Mouse (Mus musculus) CH12.LX (cell line): Measurements from ENCODE around the gene Gm7534. TPM values are rescaled to one million over a fixed set of nuclear protein-coding genes. Genes with fewer than 3 reads are reported as not detected.

Experiments
- DNase-seq: peaks from one replicate; pipeline ENCODE4 v3.0.0-alpha.2; 2013; ENCODE audit errors: extremely low read depth
- H3K27ac ChIP-seq: 2 replicates; pipeline ENCODE4 v1.5.1; 2012; ENCODE audit warnings: low read depth, mild to moderate bottlenecking, control low read depth, moderate library complexity; ENCODE audit not compliant: insufficient read depth
- H3K27me3 ChIP-seq: replicated peaks from 2 replicates; pipeline ENCODE3; 2012; ENCODE audit warnings: inconsistent platforms
- H3K36me3 ChIP-seq, 2 experiments: replicated peaks in 1 of 2; 2 replicates each; pipeline versions ENCODE3 to v1.6.1; 2012; ENCODE audit warnings: inconsistent platforms in 1 of 2, low read length in 1 of 2, mild to moderate bottlenecking in 1 of 2, mixed read lengths in 1 of 2, moderate library complexity in 1 of 2; ENCODE audit not compliant: control insufficient read depth in 1 of 2, insufficient read depth in 1 of 2
- H3K4me1 ChIP-seq, 2 experiments: 2 replicates each; pipeline ENCODE4 v1.6.1; 2012; ENCODE audit warnings: inconsistent platforms in 1 of 2, moderate library complexity in 1 of 2; ENCODE audit not compliant: insufficient read depth in 2 of 2, control insufficient read depth in 1 of 2
- H3K4me2 ChIP-seq: 2 replicates; pipeline ENCODE4 v1.6.1; 2012; ENCODE audit warnings: low read depth, mild to moderate bottlenecking, control low read depth; ENCODE audit not compliant: poor library complexity, insufficient read depth, severe bottlenecking
- H3K4me3 ChIP-seq, 3 experiments: fragments of 150-350 bp in 1 of 3; sonication (generic) in 1 of 3; replicated peaks in 1 of 3; 2 replicates each; pipeline versions ENCODE3 to v1.5.1; 2011 to 2012; ENCODE audit warnings: low read depth in 2 of 3, low read length in 2 of 3, mild to moderate bottlenecking in 2 of 3, moderate library complexity in 2 of 3, control low read depth in 1 of 3, improper control_type of control experiment in 1 of 3, inconsistent platforms in 1 of 3, mixed read lengths in 1 of 3; ENCODE audit not compliant: poor library complexity in 1 of 3
- H3K79me2 ChIP-seq: replicated peaks from 2 replicates; pipeline ENCODE4 v1.6.1; 2012; ENCODE audit warnings: mild to moderate bottlenecking, moderate library complexity; ENCODE audit not compliant: control insufficient read depth, poor library complexity, insufficient read depth, severe bottlenecking; ENCODE audit errors: extremely low read depth
- H3K9ac ChIP-seq: 2 replicates; pipeline ENCODE4 v1.6.1; 2012; ENCODE audit warnings: low read depth, mild to moderate bottlenecking, control low read depth, moderate library complexity; ENCODE audit not compliant: insufficient read depth
- H3K9me3 ChIP-seq: replicated peaks from 2 replicates; pipeline ENCODE3; 2012; ENCODE audit warnings: low read length, inconsistent platforms, mixed read lengths
- BHLHE40 ChIP-seq: IDR thresholded peaks from 2 replicates; pipeline ENCODE4 v1.6.1; 2011; ENCODE audit warnings: mild to moderate bottlenecking, low read depth, low read length, improper control_type of control experiment
- CHD1 ChIP-seq: IDR thresholded peaks from 2 replicates; pipeline ENCODE4 v1.6.1; 2012; ENCODE audit warnings: low read depth, low read length, improper control_type of control experiment, inconsistent platforms
- CHD2 ChIP-seq: IDR thresholded peaks from 2 replicates; pipeline ENCODE4 v1.6.1; 2011; ENCODE audit warnings: low read length, improper control_type of control experiment
- CTCF ChIP-seq, 2 experiments: IDR thresholded peaks in 1 of 2; conservative IDR thresholded peaks in 1 of 2; 2 replicates each; pipeline ENCODE4 v1.5.1; 2011 to 2012; ENCODE audit warnings: low read depth in 2 of 2, low read length in 2 of 2, improper control_type of control experiment in 1 of 2, inconsistent platforms in 1 of 2, mild to moderate bottlenecking in 1 of 2, moderate library complexity in 1 of 2
- E2F4 ChIP-seq: IDR thresholded peaks from 2 replicates; pipeline ENCODE4 v1.6.1; 2011; ENCODE audit warnings: low read depth, low read length, improper control_type of control experiment; ENCODE audit not compliant: insufficient replicate concordance
- ELF1 ChIP-seq: IDR thresholded peaks from 2 replicates; pipeline ENCODE4 v1.6.1; 2014; ENCODE audit warnings: low read depth, mild to moderate bottlenecking, inconsistent platforms, low read length, improper control_type of control experiment
- EP300 ChIP-seq: IDR thresholded peaks from 2 replicates; pipeline ENCODE4 v1.6.1; 2011; ENCODE audit warnings: low read length, improper control_type of control experiment
- ETS1 ChIP-seq: conservative IDR thresholded peaks from 2 replicates; pipeline ENCODE4 v1.6.1; 2012; ENCODE audit warnings: low read depth, mild to moderate bottlenecking, inconsistent platforms, low read length, improper control_type of control experiment, moderate library complexity
- GABPA ChIP-seq: IDR thresholded peaks from 2 replicates; pipeline ENCODE4 v1.6.1; 2012; ENCODE audit warnings: low read depth, low read length, improper control_type of control experiment, inconsistent platforms; ENCODE audit not compliant: insufficient replicate concordance
- HCFC1 ChIP-seq: IDR thresholded peaks from 2 replicates; pipeline ENCODE4 v1.6.1; 2012; ENCODE audit warnings: low read depth, mild to moderate bottlenecking, inconsistent platforms, low read length, improper control_type of control experiment
- IRF4 ChIP-seq: IDR thresholded peaks from 2 replicates; pipeline ENCODE4 v1.6.1; 2014; ENCODE audit warnings: low read depth, mild to moderate bottlenecking, inconsistent platforms, low read length, improper control_type of control experiment
- JUN ChIP-seq: IDR thresholded peaks from 2 replicates; pipeline ENCODE4 v1.6.1; 2011; ENCODE audit warnings: low read depth, mild to moderate bottlenecking, low read length, improper control_type of control experiment, moderate library complexity; ENCODE audit not compliant: insufficient read depth
- JUND ChIP-seq: conservative IDR thresholded peaks from 2 replicates; pipeline ENCODE4 v1.6.1; 2011; ENCODE audit warnings: low read depth, low read length, improper control_type of control experiment
- KAT2A ChIP-seq: IDR thresholded peaks from 2 replicates; pipeline ENCODE4 v1.6.1; 2012; ENCODE audit warnings: low read length, improper control_type of control experiment, inconsistent platforms; ENCODE audit not compliant: insufficient replicate concordance
- MAFK ChIP-seq: IDR thresholded peaks from 2 replicates; pipeline ENCODE4 v1.6.1; 2011; ENCODE audit warnings: low read length, improper control_type of control experiment; ENCODE audit not compliant: insufficient replicate concordance
- MAX ChIP-seq: IDR thresholded peaks from 2 replicates; pipeline ENCODE4 v1.6.1; 2011; ENCODE audit warnings: low read length, improper control_type of control experiment
- MAZ ChIP-seq: IDR thresholded peaks from 2 replicates; pipeline ENCODE4 v1.6.1; 2012; ENCODE audit warnings: low read depth, mild to moderate bottlenecking, inconsistent platforms, low read length, improper control_type of control experiment, moderate library complexity
- MEF2A ChIP-seq: IDR thresholded peaks from 2 replicates; pipeline ENCODE4 v1.6.1; 2014; ENCODE audit warnings: low read depth, mild to moderate bottlenecking, inconsistent platforms, low read length, improper control_type of control experiment, borderline replicate concordance
- MXI1 ChIP-seq: IDR thresholded peaks from 2 replicates; pipeline ENCODE4 v1.6.1; 2011; ENCODE audit warnings: mild to moderate bottlenecking, low read depth, low read length, improper control_type of control experiment
- MYC ChIP-seq: IDR thresholded peaks from 2 replicates; pipeline ENCODE4 v1.6.1; 2011; ENCODE audit warnings: low read depth, mild to moderate bottlenecking, improper control_type of control experiment, low read length
- NELFE ChIP-seq: IDR thresholded peaks from 2 replicates; pipeline ENCODE4 v1.6.1; 2011; ENCODE audit warnings: low read depth, low read length, improper control_type of control experiment
- NRF1 ChIP-seq: IDR thresholded peaks from 2 replicates; pipeline ENCODE4 v1.6.1; 2014; ENCODE audit warnings: low read depth, mild to moderate bottlenecking, inconsistent platforms, low read length, improper control_type of control experiment, moderate library complexity
- PAX5 ChIP-seq: IDR thresholded peaks from 2 replicates; pipeline ENCODE4 v1.6.1; 2012; ENCODE audit warnings: low read length, inconsistent platforms, mixed read lengths
- POLR2A ChIP-seq: IDR thresholded peaks from 2 replicates; pipeline ENCODE4 v1.6.1; 2011; ENCODE audit warnings: low read depth, mild to moderate bottlenecking, improper control_type of control experiment, low read length
- POLR2AphosphoS2 ChIP-seq: IDR thresholded peaks from 2 replicates; pipeline ENCODE4 v1.6.1; 2011; ENCODE audit warnings: low read depth, low read length, improper control_type of control experiment
- RAD21 ChIP-seq: IDR thresholded peaks from 2 replicates; pipeline ENCODE4 v1.6.1; 2011; ENCODE audit warnings: low read depth, mild to moderate bottlenecking, low read length, improper control_type of control experiment, moderate library complexity
- RCOR1 ChIP-seq: conservative IDR thresholded peaks from 2 replicates; pipeline ENCODE4 v1.6.1; 2012; ENCODE audit warnings: low read depth, mild to moderate bottlenecking, inconsistent platforms, low read length, improper control_type of control experiment
- SIN3A ChIP-seq: IDR thresholded peaks from 2 replicates; pipeline ENCODE4 v1.6.1; 2012; ENCODE audit warnings: low read length, improper control_type of control experiment, inconsistent platforms
- SMC3 ChIP-seq: IDR thresholded peaks from 2 replicates; pipeline ENCODE4 v1.6.1; 2011; ENCODE audit warnings: low read depth, low read length, improper control_type of control experiment
- TBP ChIP-seq: conservative IDR thresholded peaks from 2 replicates; pipeline ENCODE4 v1.6.1; 2011; ENCODE audit warnings: low read depth, low read length, improper control_type of control experiment
- TCF12 ChIP-seq: IDR thresholded peaks from 2 replicates; pipeline ENCODE4 v1.6.1; 2014; ENCODE audit warnings: low read depth, mild to moderate bottlenecking, inconsistent platforms, low read length, improper control_type of control experiment
- UBTF ChIP-seq: IDR thresholded peaks from 2 replicates; pipeline ENCODE4 v1.6.1; 2012; ENCODE audit warnings: low read depth, mild to moderate bottlenecking, inconsistent platforms, low read length, improper control_type of control experiment, moderate library complexity
- USF1 ChIP-seq: IDR thresholded peaks from 2 replicates; pipeline ENCODE4 v1.6.1; 2014; ENCODE audit warnings: low read depth, mild to moderate bottlenecking, inconsistent platforms, low read length, improper control_type of control experiment
- USF2 ChIP-seq: conservative IDR thresholded peaks from 2 replicates; pipeline ENCODE4 v1.6.1; 2011; ENCODE audit warnings: low read depth, low read length, improper control_type of control experiment
- ZC3H11A ChIP-seq: IDR thresholded peaks from 2 replicates; pipeline ENCODE4 v1.6.1; 2012; ENCODE audit warnings: low read depth, mild to moderate bottlenecking, inconsistent platforms, low read length, improper control_type of control experiment
- ZKSCAN1 ChIP-seq: IDR thresholded peaks from 2 replicates; pipeline ENCODE4 v1.6.1; 2012; ENCODE audit warnings: low read depth, inconsistent platforms, low read length, improper control_type of control experiment, borderline replicate concordance
- ZMIZ1 ChIP-seq: IDR thresholded peaks from 2 replicates; pipeline ENCODE4 v1.6.1; 2012; ENCODE audit warnings: low read depth, mild to moderate bottlenecking, inconsistent platforms, low read length, improper control_type of control experiment
- ZNF384 ChIP-seq: IDR thresholded peaks from 2 replicates; pipeline ENCODE4 v1.6.1; 2012; ENCODE audit warnings: low read depth, low read length, improper control_type of control experiment, inconsistent platforms
- dilution Hi-C: fragments of 300-500 bp; cut with MboI; formaldehyde crosslinking; loops from 2 replicates; pipeline ENCODE4 v1.14.3; 2020; ENCODE audit warnings: low sequenced_read_pairs; ENCODE audit not compliant: extremely low pct_unique_long_range_greater_than_20kb, extremely low pct_ligation_motif_present
- in situ Hi-C: fragments of 300-500 bp; cut with MboI; formaldehyde crosslinking; loops from 3 replicates; pipeline ENCODE4 v1.14.3; 2019; ENCODE audit warnings: low sequenced_read_pairs, low pct_ligation_motif_present, low pct_unique_long_range_greater_than_20kb, mixed read lengths
- polyA plus RNA-seq: library from polyadenylated mRNA; unstranded; fragments of >175 nt; gene quantifications from 2 replicates; pipeline ENCODE4 v1.2.1, GENCODE M21; 2012; ENCODE audit warnings: low read depth; ENCODE audit not compliant: insufficient read length
- total RNA-seq, 2 experiments: library from RNA; depleted of rRNA; stranded (reverse); fragments of 300-350 nt in 1 of 2; fragments of >200 nt in 1 of 2; gene quantifications; 2 replicates each; pipeline ENCODE4 v1.2.3; 2012 to 2014

Gm7534 gene
- total and polyA plus RNA-seq, 3 experiments: not detected

GRCm38 (mm10) chr4:134245148-134245843, 42.5 kb upstream of the Gm7534 start, which contains the start of gene Zfp593:
Zfp593 (minus strand) TSS chr4:134245592.
- dilution Hi-C loops: no loop called here
- peaks cover 47% of the 10 kb centered on the region for H3K27me3 ChIP-seq
- H3K4me1 ChIP-seq: peaks cover 9 to 24% of the 10 kb centered on the region in 2 experiments; a peak in 3 of 4 replicates
- H3K27ac ChIP-seq: no peak within 1 kb of the TSS
- H3K9ac ChIP-seq: peak within 1 kb of the TSS; percentile 69
- no peaks in the 10 kb centered on the region for H3K9me3 ChIP-seq
- H3K79me2 ChIP-seq: peaks cover 10% of the 10 kb centered on the region; the same call in 1 of the 2 replicates
- H3K4me2 ChIP-seq: peak within 1 kb of the TSS; percentile 58
- H3K36me3 ChIP-seq: peaks cover 7 to 17% of the 10 kb centered on the region in 2 experiments
- H3K4me3 ChIP-seq: peak within 1 kb of the TSS; percentile 81 to 93 (median 89)
- DNase-seq: peak; percentile 91
- in situ Hi-C loops: loop anchor here (5.0 kb wide), 1 partner anchor 42 kb away; the partner anchor contains the start of gene Pdik1l
- no peak for TF ChIP-seq RCOR1
- TF ChIP-seq ZMIZ1: 0 out of 2 replicates have a peak, but pooled peaks have one; percentile 40
- TF ChIP-seq TBP: no peak
- TF ChIP-seq SIN3A: peak; percentile 92
- TF ChIP-seq SMC3: peak; percentile 26
- TF ChIP-seq EP300: no peak
- TF ChIP-seq BHLHE40: peak; percentile 88
- TF ChIP-seq MYC: peak; percentile 90
- TF ChIP-seq USF1: no peak; the same call in 1 of the 2 replicates
- peak; percentile 47 for TF ChIP-seq JUN
- peak; percentile 69; the same call in 1 of the 2 replicates for TF ChIP-seq TCF12
- no peak for TF ChIP-seq ZC3H11A
- peak; percentile 97 for TF ChIP-seq MXI1
- no peak for TF ChIP-seq E2F4
- TF ChIP-seq ZKSCAN1: no peak
- TF ChIP-seq UBTF: no peak
- no peak for TF ChIP-seq MAZ
- TF ChIP-seq KAT2A: no peak
- no peak for TF ChIP-seq ZNF384
- TF ChIP-seq CHD2: no peak
- peak; percentile 79 for TF ChIP-seq NELFE
- TF ChIP-seq USF2: no peak
- no peak for TF ChIP-seq CHD1
- no peak for TF ChIP-seq POLR2AphosphoS2
- peak; percentile 66 for TF ChIP-seq IRF4
- TF ChIP-seq HCFC1: peak; percentile 73
- TF ChIP-seq ETS1: peak; percentile 57
- TF ChIP-seq MAX: peak; percentile 87
- TF ChIP-seq MAFK: no peak
- TF ChIP-seq ELF1: peak; percentile 93
- 0 out of 2 replicates have a peak, but pooled peaks have one; percentile 49 for TF ChIP-seq JUND
- no peak for TF ChIP-seq RAD21
- TF ChIP-seq MEF2A: peak; percentile 21; the same call in 1 of the 2 replicates
- TF ChIP-seq GABPA: peak; percentile 34; the same call in 1 of the 2 replicates
- no peak for TF ChIP-seq PAX5
- peak; percentile 78 for TF ChIP-seq POLR2A
- TF ChIP-seq CTCF (conservative IDR thresholded peaks at IDR 0.05 in 1 of 2, IDR thresholded peaks at IDR 0.05 in 1 of 2; ENCODE audit: low read depth in 2 of 2, low read length in 2 of 2): peak; percentile 30 to 76
- TF ChIP-seq NRF1: 0 out of 2 replicates have a peak, but pooled peaks have one; percentile 12
